Mouse (Mus musculus): ENCODE data around the gene Smtnl2. TPM values are rescaled to one million over a fixed set of nuclear protein-coding genes. Genes with fewer than 3 reads are reported as not detected.
A peak's percentile ranks its signal among the peaks of the same experiment; 100 is the strongest.
"Not testable (repeated sequence)": the region's sequence is repeated elsewhere in the genome, so short reads cannot be mapped to it uniquely, and the experiment has no call there.

Smtnl2 gene
- total RNA-seq (2021), result 10 to 100 TPM in 1 of 2 experiments, 1 to 10 TPM in 1; 9.4 to 11.3 TPM
- long read RNA-seq, experiment 1, transcript Smtnl2-202 (8 exons, 3,572 nt), result major isoform, 10 of 11 reads
- long read RNA-seq, experiment 1, partial matches to known transcripts, result 0 of 11 reads
- long read RNA-seq, experiment 1, other reads (novel, unspliced or antisense), result 1 of 11 reads
- long read RNA-seq, experiment 2, partial matches to known transcripts, result 0 of 4 reads
- long read RNA-seq, experiment 2, other reads (novel, unspliced or antisense), result 1 of 4 reads

DNA sequence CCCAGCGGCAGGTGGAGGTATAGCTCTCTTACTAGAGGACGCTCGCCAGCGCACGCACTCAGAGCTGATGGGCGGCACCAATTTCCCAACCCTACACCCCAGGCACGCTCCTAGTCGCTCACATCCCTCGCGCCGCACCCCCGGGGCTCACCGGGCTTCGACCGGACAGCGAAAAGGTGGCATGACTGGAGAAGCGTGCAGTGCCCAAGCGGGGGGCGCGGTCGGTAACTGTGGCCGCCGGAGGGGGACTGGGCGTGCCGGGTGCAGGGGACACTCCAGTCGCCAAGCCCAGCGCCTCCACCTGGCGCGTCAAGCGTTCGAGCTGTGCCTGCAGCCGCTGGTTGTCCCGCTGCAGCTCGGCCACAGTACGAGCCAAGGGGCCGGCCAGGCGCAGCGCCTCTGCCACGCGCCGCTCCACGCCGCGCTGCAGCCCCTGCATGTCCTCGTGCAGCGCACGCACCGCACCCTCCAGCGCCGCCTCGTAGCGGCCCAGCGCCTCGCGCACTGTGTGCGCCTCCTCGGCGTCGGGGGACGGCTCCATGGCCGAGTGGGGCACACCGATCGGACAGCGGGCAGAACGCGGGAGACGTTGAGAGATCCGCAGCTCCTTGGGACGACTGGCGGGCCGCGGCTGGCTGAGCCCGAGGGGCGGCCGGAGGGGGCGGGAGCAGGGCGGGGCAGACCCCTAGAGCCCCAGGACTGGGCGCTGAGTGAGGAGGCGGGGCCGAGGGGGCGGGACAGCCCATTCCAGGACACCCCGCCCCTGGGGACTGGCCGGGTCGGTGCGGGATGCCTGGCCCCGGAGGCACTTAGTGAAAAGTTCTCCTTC is at the start of gene Smtnl2:
TSS of gene Smtnl2 (minus strand) at position 621 of the 829 bp plus-strand sequence.
- DNase-seq, result peak; percentile 92 to 95

DNA sequence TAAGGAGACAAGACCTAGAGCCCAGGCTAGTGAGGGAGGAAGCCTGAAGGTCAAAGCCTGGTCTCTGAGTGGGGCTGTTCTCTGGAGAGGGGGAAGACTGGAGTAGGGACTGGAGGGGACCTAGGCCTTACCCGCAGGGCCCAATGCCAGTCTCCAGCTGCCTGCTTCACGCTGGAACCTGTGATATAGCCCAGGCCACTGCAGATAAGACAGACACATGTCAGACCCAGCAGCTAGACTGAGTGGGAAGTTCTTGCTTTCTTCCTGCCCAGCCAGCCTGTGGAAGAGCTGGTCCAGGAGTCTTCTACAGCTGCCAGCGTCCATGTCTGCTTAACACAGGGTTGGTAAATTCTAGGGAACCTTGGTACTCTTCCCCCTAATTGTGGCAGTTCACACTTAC is 47.0 kb upstream of the Smtnl2 start:
- DNase-seq, result peak in 1 of 2 experiments; percentile 25

DNA sequence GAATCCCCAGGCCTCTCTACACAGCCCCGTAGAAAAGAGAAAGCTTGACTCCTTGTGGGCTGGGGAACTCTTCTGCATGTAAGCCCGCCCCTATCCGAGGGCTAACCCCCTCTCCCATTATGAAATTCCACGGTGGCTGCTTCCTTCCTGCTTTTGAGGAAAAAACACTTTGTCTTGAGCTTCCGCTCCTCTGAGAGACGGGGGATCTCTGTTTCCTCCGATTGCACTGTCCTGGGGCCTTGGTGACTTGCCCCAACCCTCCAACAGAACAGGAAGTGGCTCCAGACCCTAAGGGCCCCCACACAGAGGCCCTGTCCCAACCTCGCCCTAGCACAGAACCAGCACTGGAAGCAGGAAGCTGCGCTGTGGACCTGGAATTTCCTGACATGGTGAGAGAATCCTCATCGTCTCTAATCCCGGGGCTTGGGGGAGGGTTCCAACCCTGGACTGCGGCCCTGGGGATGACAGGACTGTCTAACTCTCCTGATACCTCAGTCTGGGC is 46.5 kb upstream of the Smtnl2 start:
- peak; percentile 57 to 80 for DNase-seq

- no peak for DNase-seq
Measured at GRCm38 (mm10) chr11:72455694-72456093, 44.2 kb upstream of the Smtnl2 start.

- DNase-seq, result peak in 1 of 2 experiments; percentile 32
Measured at GRCm38 (mm10) chr11:72453105-72453953, 41.8 kb upstream of the Smtnl2 start.

DNA sequence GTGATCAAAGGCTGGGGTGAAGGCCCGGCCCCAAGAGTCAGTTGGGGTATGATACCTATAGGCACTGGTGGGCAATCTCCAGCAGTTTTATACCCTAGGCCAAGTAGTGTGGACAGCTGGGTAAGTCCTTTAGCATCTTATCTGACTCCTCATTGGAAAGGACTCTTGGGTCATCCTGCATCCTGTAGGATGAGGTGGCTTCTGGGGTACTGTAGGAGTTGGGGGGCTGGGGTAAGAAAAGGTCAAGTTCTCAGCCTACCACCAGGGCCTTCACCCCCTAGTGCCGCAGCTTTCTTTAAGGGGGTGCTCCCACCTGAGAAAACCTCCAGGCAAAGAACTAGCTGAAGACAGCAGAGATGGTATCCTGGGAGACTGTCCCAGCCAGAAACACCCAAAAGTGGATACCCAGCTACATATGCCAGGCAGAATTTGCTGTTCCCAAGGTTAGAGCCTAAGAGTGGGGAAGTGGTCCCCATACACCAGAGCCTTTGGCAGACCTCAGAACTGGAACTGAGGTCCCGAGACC is 40.7 kb upstream of the Smtnl2 start:
- DNase-seq, result no peak

DNA sequence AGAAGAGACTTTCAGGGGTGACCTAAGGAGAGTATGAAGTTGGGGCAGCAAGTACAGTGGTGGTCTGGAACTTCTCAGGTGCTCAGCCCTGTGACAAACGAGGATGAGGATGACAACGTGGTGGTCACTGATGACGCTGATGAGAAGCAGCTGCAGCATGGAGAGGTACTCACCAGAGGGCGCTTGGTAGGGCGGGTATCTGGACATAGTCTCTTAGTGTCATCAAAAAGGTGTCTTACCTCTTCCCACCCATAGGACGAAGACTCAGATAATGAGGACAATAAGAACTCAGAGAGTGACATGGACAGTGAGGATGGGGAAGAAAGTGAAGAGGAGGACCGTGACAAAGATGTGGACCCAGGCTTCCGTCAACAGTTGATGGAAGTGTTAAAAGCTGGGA is 36.0 kb upstream of the Smtnl2 start:
- DNase-seq, result no peak

- DNase-seq, result peak in 1 of 2 experiments; percentile 69
Measured at GRCm38 (mm10) chr11:72446311-72447105, 35.0 kb upstream of the Smtnl2 start.

GRCm38 (mm10) chr11:72440965-72441664 is 29.6 kb upstream of the Smtnl2 start, which contains the start of gene Mybbp1a:
Mybbp1a (plus strand) TSS chr11:72441355.
- peak; percentile 98 to 100 for DNase-seq

GRCm38 (mm10) chr11:72440597-72440964 is 29.1 kb upstream of the Smtnl2 start:
- not testable (repeated sequence) for DNase-seq

- no peak for DNase-seq
Measured at GRCm38 (mm10) chr11:72438411-72438810, 26.9 kb upstream of the Smtnl2 start.

GRCm38 (mm10) chr11:72436756-72437650 is 25.5 kb upstream of the Smtnl2 start:
- DNase-seq, result no peak

GRCm38 (mm10) chr11:72436271-72436670 is 24.8 kb upstream of the Smtnl2 start:
- peak; percentile 70 to 72 for DNase-seq

- DNase-seq, result peak; percentile 53 to 75
Measured at GRCm38 (mm10) chr11:72435694-72436045, 24.2 kb upstream of the Smtnl2 start.

DNA sequence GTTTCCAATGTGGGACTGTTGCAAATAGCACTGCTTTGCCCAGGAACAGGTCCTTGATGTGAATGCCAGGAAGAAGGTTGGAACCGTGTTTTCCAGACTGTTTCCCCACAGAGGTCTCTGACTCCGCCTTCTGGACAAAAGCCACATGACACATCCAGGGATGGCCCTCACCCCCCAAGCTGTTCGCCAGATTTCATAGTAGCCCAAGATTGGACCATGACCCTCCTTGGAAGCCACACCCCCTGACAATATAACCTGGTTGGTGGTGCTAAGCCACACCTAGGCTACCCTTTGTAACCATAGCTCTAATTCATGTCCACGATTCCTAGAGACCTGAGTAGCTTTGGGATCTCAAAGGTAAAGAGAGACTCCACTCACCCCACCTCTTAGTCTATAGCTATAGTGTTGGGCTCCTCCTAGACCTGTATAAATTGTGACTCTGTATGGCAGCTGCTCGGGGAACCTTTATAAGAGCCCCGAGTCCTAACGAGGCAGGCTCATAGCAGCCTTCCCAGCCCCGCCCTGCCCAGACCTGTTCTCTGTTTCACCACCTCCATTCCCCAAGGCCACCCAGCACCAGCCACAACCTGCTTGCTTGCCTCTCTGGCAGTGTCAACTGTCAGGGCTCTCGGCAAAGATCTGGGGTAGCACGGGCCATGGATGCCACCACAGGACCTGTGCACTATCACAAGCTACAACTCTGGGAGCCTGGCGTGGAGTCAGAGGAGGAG is 23.6 kb upstream of the Smtnl2 start, which contains the start of gene Ggt6:
TSS of gene Ggt6 (plus strand) at position 564 of the 731 bp plus-strand sequence.
- DNase-seq, result peak in 1 of 2 experiments; percentile 33

- DNase-seq, result not testable (repeated sequence)
Measured at GRCm38 (mm10) chr11:72430311-72431068, 19.0 kb upstream of the Smtnl2 start.

- DNase-seq, result peak; percentile 88 to 91
Measured at GRCm38 (mm10) chr11:72429288-72429690, 17.8 kb upstream of the Smtnl2 start.

- peak; percentile 90 to 95 for DNase-seq
Measured at GRCm38 (mm10) chr11:72428694-72429093, 17.2 kb upstream of the Smtnl2 start.

All from heart, adult 18-20 months (tissue).